Mouse (Mus musculus) embryonic fibroblast, embryonic 13.5 days (primary cell): ENCODE results near the gene Tgfb1i1. TPM values are rescaled to one million over a fixed set of nuclear protein-coding genes. Genes with fewer than 3 reads are reported as not detected.

Source experiments
- H3K27ac ChIP-seq: 2 replicates; pipeline ENCODE4 v1.5.1; 2012; ENCODE audit warnings: low read length, control low read depth, inconsistent platforms; ENCODE audit not compliant: insufficient read depth
- H3K4me1 ChIP-seq: 2 replicates; pipeline ENCODE4 v1.6.1; 2011; ENCODE audit warnings: low read length; ENCODE audit not compliant: control insufficient read depth, insufficient read depth
- H3K4me3 ChIP-seq: 2 replicates; pipeline ENCODE4 v1.5.1; 2011; ENCODE audit warnings: mild to moderate bottlenecking, control low read depth, low read length; ENCODE audit not compliant: insufficient read depth
- CTCF ChIP-seq: IDR thresholded peaks from 2 replicates; pipeline ENCODE4 v1.5.1; 2011; ENCODE audit warnings: mild to moderate bottlenecking, control low read depth, low read length, moderate library complexity, borderline replicate concordance; ENCODE audit not compliant: insufficient read depth
- POLR2A ChIP-seq: IDR thresholded peaks from 2 replicates; pipeline ENCODE4 v1.6.1; 2011; ENCODE audit warnings: low read depth, mild to moderate bottlenecking, control low read depth, low read length, moderate library complexity
- polyA plus RNA-seq: library from polyadenylated mRNA; stranded (reverse); fragments of >200 nt; gene quantifications from 2 replicates; pipeline ENCODE4 v1.2.4, GENCODE M21; 2011; ENCODE audit warnings: low read depth; ENCODE audit not compliant: missing spikeins, insufficient read length

The Tgfb1i1 gene
- polyA plus RNA-seq, result 200 and 221 TPM in 2 replicates

- no peak for TF ChIP-seq CTCF
- peak; percentile 83 for TF ChIP-seq POLR2A
- H3K4me3 ChIP-seq, result peak within 1 kb of the TSS; percentile 83
- H3K27ac ChIP-seq, result peak within 1 kb of the TSS; percentile 91
- peaks cover 8% of the 10 kb centered on the region for H3K4me1 ChIP-seq
Observed at GRCm38 (mm10) chr7:128246496-128247391, at the start of gene Tgfb1i1. TSS of gene Tgfb1i1 (plus strand) at chr7:128246812.

GRCm38 (mm10) chr7:128201607-128202006 lies 45.0 kb upstream of the Tgfb1i1 start:
- Histone ChIP-seq H3K4me1 (no peaks in the 10 kb centered on the region), H3K27ac (no peak overlapping the region), H3K4me3 (no peak overlapping the region)
- TF ChIP-seq POLR2A, result no peak
- TF ChIP-seq CTCF, result no peak

- Histone ChIP-seq H3K27ac (no peak overlapping the region), H3K4me1 (no peaks in the 10 kb centered on the region), H3K4me3 (no peak overlapping the region)
- TF ChIP-seq POLR2A (no peak), CTCF (no peak)
Observed at GRCm38 (mm10) chr7:128203071-128203470, 43.5 kb upstream of the Tgfb1i1 start.

- no peak for TF ChIP-seq CTCF
- TF ChIP-seq POLR2A, result no peak
- H3K4me3 ChIP-seq, result no peak overlapping the region
Observed at GRCm38 (mm10) chr7:128204179-128204578, 42.4 kb upstream of the Tgfb1i1 start.

GRCm38 (mm10) chr7:128205695-128206094 lies 40.9 kb upstream of the Tgfb1i1 start:
- TF ChIP-seq CTCF (no peak), POLR2A (no peak)
- H3K4me1 ChIP-seq, result no peaks in the 10 kb centered on the region
- H3K27ac ChIP-seq, result no peak overlapping the region
- no peak overlapping the region for H3K4me3 ChIP-seq

More at GRCm38 (mm10) chr7:128204179-128204578, 42.4 kb upstream of the Tgfb1i1 start:
- Histone ChIP-seq H3K4me1 (no peaks in the 10 kb centered on the region), H3K27ac (no peak overlapping the region)

GRCm38 (mm10) chr7:128206152-128206551 lies 40.5 kb upstream of the Tgfb1i1 start, which contains the start of gene Cox6a2:
TSS of gene Cox6a2 (minus strand) at chr7:128206387.
- H3K4me1 ChIP-seq, result no peaks in the 10 kb centered on the region
- H3K27ac ChIP-seq, result no peak within 1 kb of the TSS
- no peak within 1 kb of the TSS for H3K4me3 ChIP-seq
- no peak for TF ChIP-seq POLR2A
- no peak for TF ChIP-seq CTCF

GRCm38 (mm10) chr7:128208187-128208586 lies 38.4 kb upstream of the Tgfb1i1 start:
- TF ChIP-seq POLR2A (no peak), CTCF (peak; percentile 70; the same call in 1 of the 2 replicates)
- Histone ChIP-seq H3K4me3 (no peak overlapping the region), H3K4me1 (no peaks in the 10 kb centered on the region), H3K27ac (no peak overlapping the region)

- Histone ChIP-seq H3K27ac (no peak overlapping the region), H3K4me3 (no peak overlapping the region), H3K4me1 (no peaks in the 10 kb centered on the region)
- TF ChIP-seq CTCF, result no peak
- TF ChIP-seq POLR2A, result no peak
Observed at GRCm38 (mm10) chr7:128209826-128210225, 36.8 kb upstream of the Tgfb1i1 start.

- no peak overlapping the region for H3K4me3 ChIP-seq
- TF ChIP-seq CTCF, result no peak
- no peak overlapping the region for H3K27ac ChIP-seq
- no peaks in the 10 kb centered on the region for H3K4me1 ChIP-seq
Observed at GRCm38 (mm10) chr7:128219952-128220351, 26.7 kb upstream of the Tgfb1i1 start.

GRCm38 (mm10) chr7:128220936-128221335 lies 25.7 kb upstream of the Tgfb1i1 start:
- Histone ChIP-seq H3K27ac (no peak overlapping the region), H3K4me3 (no peak overlapping the region), H3K4me1 (no peaks in the 10 kb centered on the region)
- TF ChIP-seq CTCF, result no peak
- no peak for TF ChIP-seq POLR2A

GRCm38 (mm10) chr7:128231741-128232140 lies 14.9 kb upstream of the Tgfb1i1 start:
- Histone ChIP-seq H3K4me1 (peaks cover 2% of the 10 kb centered on the region; the same call in 1 of the 2 replicates), H3K4me3 (no peak overlapping the region), H3K27ac (no peak overlapping the region)
- no peak for TF ChIP-seq POLR2A
- no peak for TF ChIP-seq CTCF
